Mouse (Mus musculus) cerebellum, adult 2 months (tissue): Measurements from ENCODE around the gene Timm17b. TPM values are rescaled to one million over a fixed set of nuclear protein-coding genes. Genes with fewer than 3 reads are reported as not detected.

Experiments used
- DNase-seq, 2 experiments: peaks; one replicate each; pipeline ENCODE4 v3.0.0; 2021
- H3K27ac ChIP-seq: fragments of 200-500 bp; 2 replicates; pipeline ENCODE4 v1.5.1; 2012; ENCODE audit warnings: low read length, control low read depth, inconsistent platforms; ENCODE audit not compliant: insufficient read depth
- H3K27me3 ChIP-seq: fragments of 200-500 bp; 2 replicates; pipeline ENCODE4 v1.6.1; 2012; ENCODE audit warnings: inconsistent platforms, mild to moderate bottlenecking, low read length, moderate library complexity; ENCODE audit not compliant: control insufficient read depth, insufficient read depth
- H3K4me1 ChIP-seq: fragments of 200-500 bp; 2 replicates; pipeline ENCODE4 v1.6.1; 2011; ENCODE audit warnings: low read length; ENCODE audit not compliant: control insufficient read depth, insufficient read depth
- H3K4me3 ChIP-seq: fragments of 200-500 bp; replicated peaks from 2 replicates; pipeline ENCODE3; 2011; ENCODE audit warnings: mild to moderate bottlenecking, low read depth, low read length, control low read depth; ENCODE audit not compliant: insufficient read depth
- CTCF ChIP-seq: fragments of 200-500 bp; IDR thresholded peaks from 2 replicates; pipeline ENCODE4 v1.5.1; 2011; ENCODE audit warnings: low read depth, mild to moderate bottlenecking, control low read depth, low read length, moderate library complexity, borderline replicate concordance; ENCODE audit not compliant: insufficient read depth
- POLR2A ChIP-seq: fragments of 200-500 bp; IDR thresholded peaks from 2 replicates; pipeline ENCODE4 v1.6.1; 2011; ENCODE audit warnings: low read length, control low read depth, borderline replicate concordance; ENCODE audit not compliant: insufficient read depth
- WGBS: fragments of 180-500 bp; shearing (Covaris S2); methylation state at CpG from one replicate; pipeline ENCODE4 v1.1.7; 2018; 5-methylcytosine and 5-hydroxymethylcytosine counted together
- polyA plus RNA-seq: library from polyadenylated mRNA; depleted of rRNA; stranded (reverse); fragments of >200 nt; gene quantifications from 2 replicates; pipeline ENCODE4 v1.2.3, GENCODE M21; 2012; rRNA removed

Gene Timm17b
- polyA plus RNA-seq = 27.5 TPM in 2 replicates

DNA sequence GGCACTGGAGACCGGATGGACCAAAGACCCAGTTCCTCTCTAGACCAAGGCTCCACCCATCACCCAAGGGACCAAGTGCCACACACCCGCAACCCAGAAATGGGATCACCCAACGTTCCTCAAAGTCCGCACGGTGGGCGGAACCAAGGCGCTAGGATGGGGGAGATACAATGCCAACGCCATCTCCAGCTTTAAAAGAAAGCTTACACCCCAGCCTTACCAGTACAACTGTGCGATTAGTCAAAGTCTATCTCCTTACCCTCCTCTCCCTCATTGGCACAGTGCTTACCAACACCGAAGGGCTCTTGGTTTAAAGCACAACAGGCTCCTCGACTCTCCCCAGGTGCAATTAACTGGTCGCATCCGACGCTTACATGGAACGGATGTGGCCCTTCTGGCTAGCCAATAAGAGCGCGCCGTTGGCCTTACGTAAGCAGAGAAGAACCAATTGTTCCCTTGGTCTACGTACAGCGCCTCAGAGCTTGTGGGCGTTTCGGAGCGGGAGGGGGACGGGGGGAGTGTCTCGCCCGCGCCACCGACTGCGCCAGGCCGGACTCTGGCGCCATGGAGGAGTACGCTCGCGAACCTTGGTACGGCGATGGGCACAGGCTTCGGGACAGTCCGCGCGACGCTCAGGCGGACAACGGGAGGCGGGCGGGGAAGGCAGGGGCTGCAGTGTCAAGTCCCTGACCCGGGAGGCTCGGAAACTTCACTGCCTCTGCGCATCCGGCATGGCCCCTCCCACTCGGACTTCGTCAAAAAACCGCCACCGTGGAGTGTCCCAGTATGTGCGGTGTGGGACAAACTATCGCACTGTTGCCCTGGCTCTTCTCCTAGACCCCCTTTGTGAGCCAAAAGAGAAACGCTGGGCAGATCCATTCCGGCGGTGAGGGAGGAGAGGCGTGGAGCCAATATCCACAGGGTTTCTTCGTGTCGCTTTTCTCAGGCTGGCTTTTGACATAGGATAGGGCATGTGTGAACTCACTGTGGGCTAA is at the start of gene Timm17b, which contains the start of gene Pqbp1:
Timm17b (plus strand) TSS at position 478 of the 995 bp plus-strand sequence.
Pqbp1 (minus strand) TSS at position 390 of the 995 bp plus-strand sequence.
- Histone ChIP-seq H3K4me1 (no peaks in the 10 kb centered on the region), H3K4me3 (peak within 1 kb of the TSS; percentile 95), H3K27me3 (no peaks in the 10 kb centered on the region), H3K27ac (peak within 1 kb of the TSS; percentile 99)
- no peak for TF ChIP-seq CTCF
- peak; percentile 79 for TF ChIP-seq POLR2A
- peak; percentile 88 to 94 for DNase-seq
- 4% methylated on average over 59 of the region's 62 CpGs for WGBS

GRCm38 (mm10) chrX:7854578-7854977 is 44.6 kb upstream of the Timm17b start:
- no peak overlapping the region for H3K4me3 ChIP-seq
- no peaks in the 10 kb centered on the region for H3K4me1 ChIP-seq
- TF ChIP-seq CTCF (peak; percentile 58), POLR2A (no peak)
- H3K27me3 ChIP-seq = no peaks in the 10 kb centered on the region
- WGBS = 33% methylated on average over 2 of the region's 2 CpGs
- DNase-seq = peak in 1 of 2 experiments; percentile 44
- no peak overlapping the region for H3K27ac ChIP-seq

GRCm38 (mm10) chrX:7859191-7859753 is 39.9 kb upstream of the Timm17b start:
- Histone ChIP-seq H3K4me1 (no peaks in the 10 kb centered on the region), H3K4me3 (no peak overlapping the region), H3K27me3 (no peaks in the 10 kb centered on the region), H3K27ac (no peak overlapping the region)
- TF ChIP-seq CTCF = no peak
- TF ChIP-seq POLR2A = no peak
- 77% methylated on average over 3 of the region's 3 CpGs for WGBS
- DNase-seq = no peak

DNA sequence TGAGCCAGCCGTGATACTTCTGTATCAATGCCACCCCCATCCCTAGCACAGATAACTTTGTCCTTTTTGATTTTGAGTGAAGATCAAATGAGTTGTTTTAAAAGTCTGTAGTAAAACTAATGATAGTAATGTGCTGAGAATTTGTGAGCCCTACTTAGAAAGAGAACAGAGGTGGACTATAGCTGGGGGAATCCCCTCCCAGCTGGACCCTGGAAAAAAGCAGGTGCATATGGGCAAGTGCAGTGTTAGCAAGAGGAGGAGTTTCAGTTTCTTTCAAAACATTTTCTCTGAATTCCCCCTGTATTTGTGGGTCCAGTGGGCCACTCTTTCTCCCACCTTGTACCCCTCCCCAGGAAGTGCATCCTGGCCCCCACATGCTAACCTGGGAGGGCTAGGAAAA is 36.0 kb upstream of the Timm17b start:
- Histone ChIP-seq H3K27me3 (no peaks in the 10 kb centered on the region), H3K4me1 (no peaks in the 10 kb centered on the region), H3K27ac (no peak overlapping the region), H3K4me3 (no peak overlapping the region)
- TF ChIP-seq POLR2A (no peak), CTCF (no peak)
- DNase-seq = no peak
- 74% methylated on average over 1 of the region's 1 CpGs for WGBS

GRCm38 (mm10) chrX:7864551-7864950 is 34.6 kb upstream of the Timm17b start:
- Histone ChIP-seq H3K4me1 (no peaks in the 10 kb centered on the region), H3K27me3 (no peaks in the 10 kb centered on the region), H3K27ac (no peak overlapping the region), H3K4me3 (no peak overlapping the region)
- 94% methylated on average over 3 of the region's 3 CpGs for WGBS
- DNase-seq = no peak
- TF ChIP-seq POLR2A (no peak), CTCF (no peak)

DNA sequence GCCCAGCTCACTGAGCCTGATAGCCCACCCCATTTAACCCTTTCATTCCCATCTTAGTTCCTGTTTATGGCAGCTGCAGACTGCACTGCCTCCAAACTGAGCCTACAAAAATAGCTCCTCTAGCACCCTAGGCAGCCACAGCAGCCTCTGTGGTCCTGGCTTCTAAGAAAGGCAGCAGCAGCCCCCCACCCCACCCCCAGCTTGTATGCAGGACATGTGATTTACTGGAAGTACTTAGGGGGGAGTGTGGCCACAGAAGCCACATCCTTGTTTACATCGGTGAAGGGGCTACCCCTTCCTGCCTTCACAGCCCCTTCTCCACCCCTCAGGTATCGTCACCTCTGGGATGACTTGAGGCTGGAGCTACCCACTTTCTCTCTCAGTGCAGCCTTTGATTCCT is 33.8 kb upstream of the Timm17b start:
- 74% methylated on average over 2 of the region's 2 CpGs for WGBS
- H3K27me3 ChIP-seq = no peaks in the 10 kb centered on the region
- no peak for DNase-seq
- no peaks in the 10 kb centered on the region for H3K4me1 ChIP-seq
- H3K27ac ChIP-seq = no peak overlapping the region
- no peak overlapping the region for H3K4me3 ChIP-seq
- no peak for TF ChIP-seq POLR2A
- no peak for TF ChIP-seq CTCF

GRCm38 (mm10) chrX:7865786-7866185 is 33.4 kb upstream of the Timm17b start:
- 58% methylated on average over 2 of the region's 2 CpGs for WGBS
- H3K27ac ChIP-seq = no peak overlapping the region; the same call in 1 of the 2 replicates
- H3K27me3 ChIP-seq = no peaks in the 10 kb centered on the region
- TF ChIP-seq CTCF (no peak), POLR2A (no peak)
- no peak for DNase-seq
- no peaks in the 10 kb centered on the region for H3K4me1 ChIP-seq
- H3K4me3 ChIP-seq = no peak overlapping the region

DNA sequence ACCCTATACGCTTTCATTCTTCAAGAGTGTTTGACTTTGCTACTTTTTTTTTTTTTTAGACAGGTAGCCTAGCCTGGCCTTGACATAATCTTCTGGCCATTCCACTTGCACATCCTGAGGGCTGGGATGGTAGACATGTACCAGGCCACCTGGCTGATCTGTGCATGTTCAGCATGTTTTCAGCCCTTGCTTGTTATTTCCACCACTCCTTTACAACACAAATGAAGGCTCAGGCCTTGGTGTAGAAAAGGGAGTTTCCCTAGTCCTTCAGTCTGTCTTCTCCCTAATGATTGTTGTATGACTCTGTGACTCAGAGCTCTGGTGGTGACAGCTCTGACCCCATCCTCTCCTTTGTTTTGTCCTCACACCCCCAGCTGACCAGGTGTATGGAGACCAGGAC is 32.0 kb upstream of the Timm17b start:
- no peak overlapping the region for H3K27ac ChIP-seq
- WGBS = 100% methylated on average over 1 of the region's 1 CpGs
- TF ChIP-seq CTCF (no peak), POLR2A (no peak)
- DNase-seq = no peak
- H3K4me3 ChIP-seq = no peak overlapping the region
- H3K4me1 ChIP-seq = no peaks in the 10 kb centered on the region
- no peaks in the 10 kb centered on the region for H3K27me3 ChIP-seq
